Mouse (Mus musculus): ENCODE measurements around the gene Tpx2. TPM values are rescaled to one million over a fixed set of nuclear protein-coding genes. Genes with fewer than 3 reads are reported as not detected.

Tpx2 gene
- polyA plus RNA-seq, 1 experiment from 2014 or later: 101 TPM

GRCm38 (mm10) chr2:152905036-152905829 lies 57.5 kb downstream of the Tpx2 start:
- Histone ChIP-seq H3K4me3 (ENCODE audit: low read length) (no peak overlapping the region), H3K27me3 (ENCODE audit: control insufficient read depth, insufficient read depth, low read depth, low read length) (no peaks in the 10 kb centered on the region), H3K27ac (ENCODE audit: low read length) (0 out of 2 replicates have a peak overlapping the region, but pooled peaks have one; percentile 17), H3K4me1 (replicated peaks; ENCODE audit: control insufficient read depth, insufficient read depth, low read length) (peaks cover 16% of the 10 kb centered on the region), H3K9ac (ENCODE audit: low read length) (no peak overlapping the region), H3K4me2 (ENCODE audit: low read depth, low read length) (no peak overlapping the region), H3K9me3 (ENCODE audit: control insufficient read depth, low read length) (no peaks in the 10 kb centered on the region), H3K36me3 (ENCODE audit: control insufficient read depth, insufficient read depth, low read length) (no peaks in the 10 kb centered on the region)
- 41% methylated on average over 11 of the region's 11 CpGs for WGBS
- peak; percentile 35; the same call in 1 of the 2 replicates for ATAC-seq (ENCODE audit: low read depth)

GRCm38 (mm10) chr2:152906274-152907037 lies 58.7 kb downstream of the Tpx2 start:
- H3K9me3 ChIP-seq (ENCODE audit: control insufficient read depth, low read length): no peaks in the 10 kb centered on the region
- H3K27ac ChIP-seq (ENCODE audit: low read length): no peak overlapping the region
- no peak overlapping the region for H3K4me3 ChIP-seq (ENCODE audit: low read length)
- no peak overlapping the region for H3K9ac ChIP-seq (ENCODE audit: low read length)
- peak; percentile 29; the same call in 1 of the 2 replicates for ATAC-seq (ENCODE audit: low read depth)
- H3K4me1 ChIP-seq (replicated peaks; ENCODE audit: control insufficient read depth, insufficient read depth, low read length): peaks cover 16% of the 10 kb centered on the region
- 46% methylated on average over 9 of the region's 9 CpGs for WGBS
- no peak overlapping the region for H3K4me2 ChIP-seq (ENCODE audit: low read depth, low read length)
- no peaks in the 10 kb centered on the region for H3K36me3 ChIP-seq (ENCODE audit: control insufficient read depth, insufficient read depth, low read length)
- H3K27me3 ChIP-seq (ENCODE audit: control insufficient read depth, insufficient read depth, low read depth, low read length): peaks cover 5% of the 10 kb centered on the region; the same call in 1 of the 2 replicates

DNA sequence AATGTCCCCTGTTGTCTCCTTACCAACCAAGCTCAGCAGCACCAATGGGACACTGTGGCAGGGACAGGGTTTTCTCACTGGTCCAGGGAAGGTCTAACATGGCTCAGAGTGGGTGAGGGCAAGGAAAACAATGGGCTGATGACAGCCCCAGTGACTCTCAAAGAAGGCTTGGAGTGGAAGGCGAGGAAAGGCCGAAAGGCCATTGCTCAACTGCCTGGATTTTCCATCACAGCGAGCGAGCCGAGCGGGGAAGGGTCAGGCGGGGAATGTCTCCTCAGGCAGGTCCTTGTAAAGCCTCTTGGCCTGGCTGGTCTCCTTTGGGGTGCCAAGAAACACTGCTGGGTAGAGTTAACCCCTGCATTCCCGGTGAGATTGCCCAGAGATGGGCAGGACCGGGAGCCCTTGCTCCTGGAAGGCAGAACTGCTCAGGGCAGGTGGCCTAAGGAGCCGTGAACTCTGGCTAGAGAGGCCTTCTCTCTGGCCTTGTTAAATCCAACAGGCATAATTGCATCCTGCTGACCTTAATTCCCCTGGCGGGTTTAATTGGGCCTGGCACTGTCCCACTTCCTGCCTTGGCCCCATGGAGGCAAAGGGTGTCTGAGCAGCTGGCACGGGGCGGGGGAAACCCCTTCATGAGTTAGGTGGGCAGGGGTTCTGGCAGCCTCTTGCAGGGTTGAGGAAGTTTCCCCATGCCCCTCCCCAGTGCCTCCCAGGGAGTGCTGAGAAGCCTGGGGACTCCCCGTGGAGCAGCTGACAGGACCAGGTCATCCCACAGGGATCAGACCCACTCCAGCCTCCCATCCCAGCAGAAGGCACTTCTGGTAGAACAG lies 59.6 kb downstream of the Tpx2 start:
- Histone ChIP-seq H3K4me1 (replicated peaks; ENCODE audit: control insufficient read depth, insufficient read depth, low read length) (peaks cover 16% of the 10 kb centered on the region), H3K27ac (ENCODE audit: low read length) (no peak overlapping the region), H3K36me3 (ENCODE audit: control insufficient read depth, insufficient read depth, low read length) (no peaks in the 10 kb centered on the region), H3K9me3 (ENCODE audit: control insufficient read depth, low read length) (no peaks in the 10 kb centered on the region), H3K4me2 (ENCODE audit: low read depth, low read length) (no peak overlapping the region), H3K4me3 (ENCODE audit: low read length) (no peak overlapping the region), H3K9ac (ENCODE audit: low read length) (no peak overlapping the region), H3K27me3 (ENCODE audit: control insufficient read depth, insufficient read depth, low read depth, low read length) (peaks cover 13% of the 10 kb centered on the region)
- ATAC-seq (ENCODE audit: low read depth): no peak
- 45% methylated on average over 14 of the region's 14 CpGs for WGBS

GRCm38 (mm10) chr2:152909848-152910247 lies 62.1 kb downstream of the Tpx2 start:
- Histone ChIP-seq H3K9ac (ENCODE audit: low read length) (no peak overlapping the region), H3K4me3 (ENCODE audit: low read length) (no peak overlapping the region), H3K36me3 (ENCODE audit: control insufficient read depth, insufficient read depth, low read length) (no peaks in the 10 kb centered on the region), H3K27ac (ENCODE audit: low read length) (no peak overlapping the region), H3K27me3 (ENCODE audit: control insufficient read depth, insufficient read depth, low read depth, low read length) (peaks cover 28% of the 10 kb centered on the region), H3K4me1 (replicated peaks; ENCODE audit: control insufficient read depth, insufficient read depth, low read length) (peaks cover 16% of the 10 kb centered on the region), H3K4me2 (ENCODE audit: low read depth, low read length) (no peak overlapping the region), H3K9me3 (ENCODE audit: control insufficient read depth, low read length) (no peaks in the 10 kb centered on the region)
- WGBS: 62% methylated on average over 6 of the region's 6 CpGs
- no peak for ATAC-seq (ENCODE audit: low read depth)

DNA sequence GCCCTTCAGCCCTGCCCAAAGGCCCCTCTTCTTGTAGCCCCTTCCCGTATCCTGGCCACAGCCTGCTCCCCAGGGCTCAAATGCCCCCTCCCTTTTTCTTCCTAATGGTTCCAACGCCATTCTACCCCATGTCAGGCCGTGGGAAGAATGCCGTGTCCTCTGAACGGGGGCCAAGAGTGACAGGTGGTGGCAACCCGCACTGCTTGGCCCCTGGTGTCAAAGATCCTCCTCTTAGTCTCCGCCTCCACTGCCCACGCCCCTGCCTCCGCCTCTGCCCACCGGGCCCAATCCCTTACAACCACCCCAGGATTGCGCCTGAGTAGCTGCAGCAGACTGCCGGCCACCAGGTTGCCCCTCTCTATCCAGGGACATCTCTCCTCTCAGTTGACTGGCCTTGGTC lies 63.3 kb downstream of the Tpx2 start, which contains the start of gene Mylk2:
TSS of gene Mylk2 (plus strand) at position 322 of the 400 bp plus-strand sequence.
- H3K36me3 ChIP-seq (ENCODE audit: control insufficient read depth, insufficient read depth, low read length): no peaks in the 10 kb centered on the region
- no peak within 1 kb of the TSS for H3K27ac ChIP-seq (ENCODE audit: low read length)
- H3K27me3 ChIP-seq (ENCODE audit: control insufficient read depth, insufficient read depth, low read depth, low read length): peaks cover 28% of the 10 kb centered on the region
- no peak within 1 kb of the TSS for H3K9ac ChIP-seq (ENCODE audit: low read length)
- no peaks in the 10 kb centered on the region for H3K9me3 ChIP-seq (ENCODE audit: control insufficient read depth, low read length)
- no peak for ATAC-seq (ENCODE audit: low read depth)
- peaks cover 10% of the 10 kb centered on the region for H3K4me1 ChIP-seq (replicated peaks; ENCODE audit: control insufficient read depth, insufficient read depth, low read length)
- WGBS: 18% methylated on average over 12 of the region's 12 CpGs
- no peak within 1 kb of the TSS for H3K4me2 ChIP-seq (ENCODE audit: low read depth, low read length)
- H3K4me3 ChIP-seq (ENCODE audit: low read length): no peak within 1 kb of the TSS

GRCm38 (mm10) chr2:152911432-152911831 lies 63.7 kb downstream of the Tpx2 start:
- no peak overlapping the region for H3K4me2 ChIP-seq (ENCODE audit: low read depth, low read length)
- 26% methylated on average over 6 of the region's 6 CpGs for WGBS
- H3K27ac ChIP-seq (ENCODE audit: low read length): no peak overlapping the region
- H3K4me3 ChIP-seq (ENCODE audit: low read length): no peak overlapping the region
- H3K27me3 ChIP-seq (ENCODE audit: control insufficient read depth, insufficient read depth, low read depth, low read length): peaks cover 28% of the 10 kb centered on the region
- no peaks in the 10 kb centered on the region for H3K36me3 ChIP-seq (ENCODE audit: control insufficient read depth, insufficient read depth, low read length)
- H3K9me3 ChIP-seq (ENCODE audit: control insufficient read depth, low read length): no peaks in the 10 kb centered on the region
- H3K4me1 ChIP-seq (replicated peaks; ENCODE audit: control insufficient read depth, insufficient read depth, low read length): peaks cover 9% of the 10 kb centered on the region
- H3K9ac ChIP-seq (ENCODE audit: low read length): no peak overlapping the region
- no peak for ATAC-seq (ENCODE audit: low read depth)

GRCm38 (mm10) chr2:152913471-152913870 lies 65.7 kb downstream of the Tpx2 start:
- no peak overlapping the region for H3K4me3 ChIP-seq (ENCODE audit: low read length)
- H3K36me3 ChIP-seq (ENCODE audit: control insufficient read depth, insufficient read depth, low read length): no peaks in the 10 kb centered on the region
- 25% methylated on average over 7 of the region's 7 CpGs for WGBS
- no peak overlapping the region for H3K4me2 ChIP-seq (ENCODE audit: low read depth, low read length)
- peaks cover 34% of the 10 kb centered on the region for H3K27me3 ChIP-seq (ENCODE audit: control insufficient read depth, insufficient read depth, low read depth, low read length)
- no peaks in the 10 kb centered on the region for H3K9me3 ChIP-seq (ENCODE audit: control insufficient read depth, low read length)
- H3K9ac ChIP-seq (ENCODE audit: low read length): no peak overlapping the region
- no peak for ATAC-seq (ENCODE audit: low read depth)
- H3K27ac ChIP-seq (ENCODE audit: low read length): no peak overlapping the region
- H3K4me1 ChIP-seq (replicated peaks; ENCODE audit: control insufficient read depth, insufficient read depth, low read length): no peaks in the 10 kb centered on the region; the same call in 1 of the 2 replicates

DNA sequence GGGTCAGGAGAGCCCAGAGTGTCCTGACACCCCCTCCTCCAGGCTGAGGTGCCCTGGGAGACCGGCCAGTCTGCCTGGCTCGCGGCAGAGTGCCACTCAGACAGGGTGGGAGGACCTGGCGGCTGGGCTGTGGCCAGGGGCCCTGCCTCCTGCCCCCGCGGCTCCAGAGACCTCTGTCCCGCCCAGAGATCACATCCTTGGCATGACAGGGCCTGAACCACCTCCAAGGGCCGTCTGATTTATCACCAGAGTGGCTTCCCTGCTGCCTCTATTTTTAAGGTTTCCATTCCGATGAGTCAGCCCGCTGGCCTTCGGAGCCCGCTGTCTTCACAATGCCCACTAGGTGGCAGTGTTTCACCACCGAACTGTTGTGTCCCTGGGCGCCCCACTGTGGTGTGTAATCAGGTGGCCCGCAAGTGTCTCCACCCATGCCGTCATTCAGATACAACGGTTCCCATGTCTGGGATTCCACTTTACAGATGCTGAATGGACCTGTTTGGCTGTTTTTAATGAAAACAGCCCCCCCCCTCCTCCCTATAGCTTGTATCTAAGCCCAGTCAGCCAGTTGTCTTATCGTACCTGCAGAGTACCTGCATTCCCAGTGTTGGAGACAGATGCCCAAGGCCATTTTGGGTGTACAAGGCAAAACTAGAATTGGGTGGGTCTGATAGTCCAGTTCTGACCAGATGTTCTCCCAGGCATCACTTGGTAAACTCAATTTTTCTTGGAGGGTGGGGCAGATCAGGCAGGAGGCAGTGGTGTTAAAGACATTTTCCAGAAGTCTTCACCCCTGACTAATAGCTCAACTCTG lies 66.8 kb downstream of the Tpx2 start:
- 3% methylated on average over 18 of the region's 18 CpGs for WGBS
- H3K4me3 ChIP-seq (ENCODE audit: low read length): no peak overlapping the region
- H3K9ac ChIP-seq (ENCODE audit: low read length): no peak overlapping the region

More for the DNA sequence above, 66.8 kb downstream of the Tpx2 start:
- H3K27ac ChIP-seq (ENCODE audit: low read length): no peak overlapping the region
- peak; percentile 68 for ATAC-seq (ENCODE audit: low read depth)
- peaks cover 34% of the 10 kb centered on the region for H3K27me3 ChIP-seq (ENCODE audit: control insufficient read depth, insufficient read depth, low read depth, low read length)
- H3K9me3 ChIP-seq (ENCODE audit: control insufficient read depth, low read length): no peaks in the 10 kb centered on the region
- no peaks in the 10 kb centered on the region for H3K36me3 ChIP-seq (ENCODE audit: control insufficient read depth, insufficient read depth, low read length)
- no peaks in the 10 kb centered on the region; the same call in 1 of the 2 replicates for H3K4me1 ChIP-seq (replicated peaks; ENCODE audit: control insufficient read depth, insufficient read depth, low read length)
- H3K4me2 ChIP-seq (ENCODE audit: low read depth, low read length): peak overlapping the region; percentile 33; the same call in 1 of the 2 replicates
